Mouse (Mus musculus) E14TG2a.4 (cell line): ENCODE measurements around the gene Pomt1.

Source experiments
- CTCF ChIP-seq: conservative IDR thresholded peaks from 2 replicates; pipeline ENCODE4 v1.5.1; 2014; ENCODE audit warnings: low read length
- POU5F1 ChIP-seq: IDR thresholded peaks from 2 replicates; pipeline ENCODE4 v1.6.1; 2014; ENCODE audit warnings: low read length, borderline replicate concordance

DNA sequence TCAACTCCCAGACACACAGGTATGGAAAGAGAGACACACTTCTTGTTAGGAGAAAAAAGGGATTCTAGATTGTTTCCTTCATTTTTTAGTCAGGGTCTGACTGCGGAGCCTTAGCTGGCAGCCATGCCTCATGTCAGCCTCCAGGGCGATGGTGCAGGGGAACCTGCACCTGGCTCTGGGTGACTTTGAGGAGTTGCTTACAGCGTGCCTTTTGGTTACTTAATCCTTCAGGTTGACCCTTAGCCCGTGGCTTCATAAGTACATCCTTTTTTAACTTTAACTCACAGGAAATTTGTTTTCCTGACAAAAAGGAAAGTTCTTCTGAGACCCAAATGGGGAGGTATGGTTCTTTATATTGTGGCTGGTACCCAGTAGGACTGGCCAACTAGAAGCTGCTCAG is 6.6 kb downstream of the Pomt1 start:
- TF ChIP-seq CTCF (no peak), POU5F1 (no peak)
